Mouse (Mus musculus) layer of hippocampus, postnatal 36 days (tissue): Measurements from ENCODE around the gene Gse1. TPM values are rescaled to one million over a fixed set of nuclear protein-coding genes. Genes with fewer than 3 reads are reported as not detected.

ENCODE experiments used
- DNase-seq, 2 experiments: peaks; one replicate each; pipeline ENCODE4 v3.0.0; 2022
- total RNA-seq, 2 experiments: library from RNA; stranded (reverse); gene quantifications; 2 replicates each; pipeline ENCODE4 v1.2.3; 2021

Gene Gse1
- total RNA-seq, 2 experiments from 2014 or later = 147 to 155 TPM

DNA sequence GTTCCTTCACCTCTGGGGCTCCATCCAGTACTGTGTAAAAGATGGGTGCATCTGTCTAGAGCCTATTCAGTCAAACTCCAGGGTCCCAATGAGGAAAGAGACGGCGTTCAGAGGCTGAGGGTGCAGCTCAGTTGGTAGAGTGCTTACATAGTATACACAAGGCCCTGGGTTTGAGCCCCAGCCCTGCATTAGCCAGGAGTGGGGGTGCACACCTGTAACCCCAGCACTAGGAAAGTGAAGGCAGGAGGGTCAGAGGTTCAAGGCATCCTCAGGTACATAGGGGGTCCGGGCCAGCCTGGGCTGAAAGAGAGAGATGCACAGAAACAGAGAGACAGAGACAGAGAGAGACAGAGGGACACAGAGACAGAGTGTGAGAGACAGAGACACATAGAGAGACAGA, 15.0 kb upstream of the Gse1 start:
- no peak for DNase-seq

DNA sequence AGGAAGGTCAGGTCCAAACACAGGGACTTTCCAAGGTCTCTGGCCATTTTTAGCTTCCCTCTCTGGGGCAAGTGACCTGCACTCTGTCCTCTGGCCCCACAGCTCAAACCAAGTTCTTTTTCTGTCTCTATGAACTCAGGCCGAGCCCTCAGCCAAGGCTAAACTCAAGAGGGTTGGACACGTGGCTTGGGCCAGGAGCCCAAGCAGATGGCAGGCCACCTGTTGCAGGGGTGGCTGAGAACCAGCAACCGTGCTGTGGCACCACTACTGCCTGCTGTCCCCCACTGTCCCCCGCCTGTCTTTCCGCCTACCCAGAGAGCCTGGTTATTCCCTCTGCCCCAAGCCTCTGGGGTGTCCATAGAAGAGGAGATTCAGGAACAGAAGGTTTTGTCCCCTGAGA, 14.3 kb upstream of the Gse1 start:
- DNase-seq = no peak

DNA sequence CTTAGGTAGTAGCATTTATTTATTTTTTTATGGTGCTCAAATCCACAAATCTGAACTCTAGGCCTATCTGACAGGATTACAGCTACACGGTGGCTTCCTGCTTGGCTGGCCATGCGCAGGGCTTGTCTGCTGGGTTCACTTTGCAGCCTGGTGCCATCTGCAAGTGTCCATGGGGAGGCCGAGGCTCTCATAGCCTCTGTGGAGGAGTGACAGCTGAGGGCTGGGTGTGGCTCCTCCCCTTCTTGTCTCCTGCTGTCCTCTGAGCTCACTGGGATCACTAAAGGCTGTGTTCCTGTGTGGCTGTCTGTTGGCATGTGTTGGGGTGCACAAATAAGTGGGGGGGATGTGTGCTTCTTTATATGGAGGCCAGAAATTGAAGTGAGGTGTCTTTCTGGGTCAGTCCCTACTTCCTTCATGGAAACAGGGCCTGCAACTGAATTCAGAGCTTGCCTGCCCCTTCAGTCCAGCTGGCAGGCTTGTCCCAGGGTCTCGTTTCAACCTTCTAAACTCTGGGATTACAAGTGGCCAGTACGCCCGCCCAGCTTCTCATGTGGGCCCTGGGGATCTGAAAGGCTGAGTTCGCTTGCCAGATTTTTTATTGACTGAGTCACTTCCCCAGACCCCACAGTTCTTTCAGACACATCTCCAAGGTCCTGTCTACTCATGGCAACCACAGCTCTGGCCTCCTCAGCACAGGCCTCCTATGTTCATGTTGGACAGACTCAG, 12.7 kb upstream of the Gse1 start:
- no peak for DNase-seq

DNA sequence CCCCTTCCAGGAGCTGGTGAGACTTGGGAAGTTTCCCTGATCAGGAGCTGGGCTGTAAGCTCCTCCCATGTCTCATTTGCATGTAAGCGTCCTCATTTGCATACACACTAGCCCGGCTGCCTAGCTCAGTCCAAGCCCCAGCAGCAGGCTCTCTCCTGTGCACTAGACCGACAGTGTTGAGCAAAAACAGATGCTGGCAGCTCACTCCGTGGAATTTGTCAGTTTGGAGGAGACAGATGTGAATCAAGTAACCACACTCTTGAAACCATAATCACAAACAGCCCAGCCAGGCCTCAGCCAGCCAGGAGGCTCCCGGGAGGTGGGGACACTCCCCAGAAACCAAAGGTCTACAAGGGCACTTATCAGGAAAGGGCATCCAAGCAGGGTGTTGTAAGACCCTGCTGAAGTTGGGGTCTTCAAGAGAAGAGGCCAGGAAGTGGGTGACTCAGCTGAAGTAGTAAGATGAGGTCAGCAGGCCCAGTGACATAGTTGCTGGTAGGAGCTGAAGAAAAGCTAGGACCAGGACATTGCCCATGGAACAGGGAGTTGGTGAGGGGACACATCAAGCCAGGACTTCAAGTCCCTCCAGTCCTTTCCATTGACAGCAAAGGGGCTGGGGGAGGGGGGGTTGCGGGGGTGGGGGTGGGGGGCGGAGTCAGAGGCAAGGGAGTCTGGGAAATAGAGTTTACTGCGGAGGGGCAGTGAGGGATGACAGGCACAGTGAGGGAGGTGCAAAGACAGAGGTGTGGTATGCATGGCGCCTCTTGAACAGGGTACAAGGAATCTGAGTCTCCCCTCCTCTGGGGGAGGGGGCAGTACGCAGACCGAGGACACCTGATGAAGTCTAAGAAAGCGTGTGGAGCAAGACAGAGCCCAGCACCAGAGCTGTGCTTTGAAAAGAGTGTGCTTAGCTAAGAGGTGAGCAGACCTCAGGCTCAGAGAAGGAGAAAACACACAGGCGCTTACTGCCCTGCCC, 11.1 kb upstream of the Gse1 start:
- no peak for DNase-seq

DNA sequence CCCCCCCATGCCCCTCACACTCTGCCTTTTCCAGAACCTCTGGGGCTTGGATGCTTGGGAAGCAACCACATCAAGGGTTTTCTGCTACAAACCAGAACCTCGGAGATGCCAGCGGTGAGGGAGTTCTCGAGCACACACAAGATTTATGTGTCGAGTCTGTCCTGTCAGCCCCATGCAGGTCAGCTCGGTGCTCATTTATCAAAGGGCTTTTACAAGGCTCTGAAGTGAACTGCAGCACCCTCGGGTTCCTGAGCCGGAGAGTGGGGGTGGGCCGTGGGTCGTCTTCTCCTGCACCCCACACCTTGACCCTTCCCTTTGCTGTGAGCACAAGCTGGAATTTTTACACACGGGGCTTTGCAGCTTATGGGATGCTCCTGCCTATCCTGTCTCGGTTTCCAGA, 5.7 kb upstream of the Gse1 start:
- DNase-seq = no peak

DNA sequence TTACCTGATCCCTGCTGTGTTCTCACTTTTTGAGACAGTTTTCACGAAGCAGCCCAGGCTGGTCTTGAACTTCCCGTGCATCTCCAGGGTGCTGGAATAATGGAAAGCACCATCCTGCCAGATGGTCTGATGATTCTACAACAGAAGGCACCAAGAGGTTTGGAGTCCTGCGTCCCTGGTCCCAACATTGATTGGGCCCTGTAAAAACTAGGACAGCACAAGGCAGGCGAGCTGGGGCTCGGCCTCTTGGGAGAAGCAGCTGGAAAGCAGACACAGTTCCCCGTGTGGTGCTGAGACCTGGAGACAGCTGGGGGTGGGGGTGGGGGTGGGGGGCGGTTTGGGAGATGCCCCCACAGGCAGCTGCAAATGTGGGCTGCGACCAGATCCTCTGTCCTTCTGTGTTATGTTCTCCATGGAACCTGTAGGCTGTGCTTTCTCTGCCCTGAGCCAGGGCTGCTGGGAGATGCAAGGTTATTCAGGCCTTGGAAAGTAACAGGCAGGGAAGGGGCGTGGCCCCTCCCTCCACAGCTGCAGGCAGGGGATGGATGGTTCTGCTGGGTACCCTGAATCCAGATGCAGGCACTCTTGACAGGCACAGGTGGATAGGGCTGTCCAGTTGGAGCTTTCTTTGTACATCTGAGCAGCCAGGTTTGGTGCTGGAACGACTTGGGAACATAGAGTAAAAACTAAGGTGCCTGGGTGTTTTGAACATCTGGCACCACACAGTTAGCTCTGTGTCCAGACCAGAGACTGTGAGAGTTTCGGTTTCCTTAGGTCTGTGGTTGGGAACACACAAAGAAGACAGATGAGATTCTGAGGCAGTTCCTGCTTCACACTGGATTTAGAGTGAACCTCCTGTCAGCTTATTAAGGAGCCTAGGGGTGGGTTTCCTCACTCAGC, 3.5 kb upstream of the Gse1 start:
- DNase-seq = no peak

DNA sequence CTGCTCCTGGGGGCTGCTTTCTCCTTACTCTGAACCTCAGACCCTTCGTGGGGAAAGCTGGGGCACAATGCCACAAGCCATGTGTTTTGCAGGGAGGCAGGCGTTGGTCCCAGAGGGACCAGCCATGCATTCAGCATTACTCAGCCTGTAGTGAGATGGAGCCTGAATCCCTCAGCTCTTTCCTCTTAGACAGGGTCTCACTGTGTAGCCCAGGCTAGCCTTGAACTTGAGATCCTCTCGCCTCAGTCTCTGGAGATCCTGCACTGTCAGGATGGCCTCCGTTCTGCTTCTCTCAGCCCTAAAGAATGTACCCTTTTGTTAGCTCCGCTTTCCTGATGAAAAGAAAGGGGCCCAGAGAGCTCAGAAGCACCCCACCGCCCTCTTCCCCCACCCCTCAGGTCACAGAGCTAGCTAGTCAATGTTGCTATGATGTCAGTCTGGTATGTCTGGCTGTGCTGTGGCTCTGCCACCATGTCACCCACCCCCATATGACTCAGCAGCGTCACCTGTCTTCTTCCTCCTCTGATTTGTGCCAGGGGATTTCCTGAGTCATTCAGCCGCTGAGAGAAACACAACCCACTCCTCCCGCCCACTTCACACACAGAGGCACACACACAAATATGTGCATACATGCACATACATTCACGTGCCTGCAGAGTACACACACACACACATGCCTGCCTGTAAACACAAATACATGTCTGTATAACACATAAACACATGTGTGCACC, 2.7 kb upstream of the Gse1 start:
- peak; percentile 58 to 61 for DNase-seq

DNA sequence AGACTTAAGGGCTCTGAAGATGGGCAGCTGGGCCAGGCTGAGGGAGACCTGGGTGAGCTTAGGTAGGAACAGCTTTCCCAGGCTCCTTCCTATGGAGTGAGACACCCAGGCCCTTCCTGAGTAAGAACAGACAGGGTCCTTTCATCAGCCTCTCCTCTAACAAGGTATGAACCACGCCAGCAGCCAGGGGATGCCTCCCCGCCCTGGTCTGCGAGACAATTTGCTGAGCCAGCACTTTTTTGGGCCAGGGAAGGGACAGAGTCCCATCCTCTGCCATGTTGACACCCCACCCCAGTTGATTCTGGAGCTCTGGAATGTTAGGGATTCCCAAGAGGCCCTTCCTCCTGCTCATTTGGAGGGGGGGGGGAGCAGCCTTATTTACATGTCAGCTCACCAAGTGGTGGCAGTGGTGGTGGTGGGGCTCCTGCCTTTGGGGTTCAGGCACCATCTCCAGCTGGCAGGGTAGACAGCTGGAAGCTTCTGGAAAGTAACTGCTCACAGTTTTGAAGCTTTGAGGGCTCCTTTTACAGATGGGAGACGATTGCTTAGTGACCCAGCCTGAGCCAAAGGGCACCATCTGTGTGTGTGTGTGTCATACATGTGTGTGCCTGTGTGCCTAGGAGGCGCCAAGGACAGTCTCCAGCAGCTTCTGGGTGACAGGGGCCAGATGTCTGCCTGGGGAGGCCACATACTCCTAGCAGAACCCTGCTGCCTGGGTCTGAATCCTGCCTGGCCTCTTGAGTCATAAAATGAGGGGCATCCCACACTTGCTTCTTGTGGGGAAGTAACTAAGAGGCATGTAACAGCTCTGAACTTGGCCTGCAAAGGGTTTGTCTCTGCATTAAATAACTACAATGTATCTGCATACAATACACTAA, 1.3 kb upstream of the Gse1 start:
- DNase-seq = no peak

DNA sequence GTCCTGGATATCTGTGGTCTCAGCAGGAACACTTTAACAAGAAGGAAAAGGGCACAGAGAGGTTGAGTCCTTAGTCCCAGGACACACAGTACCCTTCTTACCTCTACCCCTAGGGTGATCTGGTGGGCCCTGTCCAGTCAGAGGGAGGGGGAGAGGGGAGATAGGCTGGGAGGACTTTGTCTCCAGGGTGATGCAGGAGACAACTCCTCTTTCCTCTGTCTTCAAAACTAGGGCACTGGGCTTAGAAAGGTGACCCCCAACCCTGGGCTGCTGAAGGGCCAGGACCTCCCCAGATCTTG, 729 bp upstream of the Gse1 start:
- no peak for DNase-seq

DNA sequence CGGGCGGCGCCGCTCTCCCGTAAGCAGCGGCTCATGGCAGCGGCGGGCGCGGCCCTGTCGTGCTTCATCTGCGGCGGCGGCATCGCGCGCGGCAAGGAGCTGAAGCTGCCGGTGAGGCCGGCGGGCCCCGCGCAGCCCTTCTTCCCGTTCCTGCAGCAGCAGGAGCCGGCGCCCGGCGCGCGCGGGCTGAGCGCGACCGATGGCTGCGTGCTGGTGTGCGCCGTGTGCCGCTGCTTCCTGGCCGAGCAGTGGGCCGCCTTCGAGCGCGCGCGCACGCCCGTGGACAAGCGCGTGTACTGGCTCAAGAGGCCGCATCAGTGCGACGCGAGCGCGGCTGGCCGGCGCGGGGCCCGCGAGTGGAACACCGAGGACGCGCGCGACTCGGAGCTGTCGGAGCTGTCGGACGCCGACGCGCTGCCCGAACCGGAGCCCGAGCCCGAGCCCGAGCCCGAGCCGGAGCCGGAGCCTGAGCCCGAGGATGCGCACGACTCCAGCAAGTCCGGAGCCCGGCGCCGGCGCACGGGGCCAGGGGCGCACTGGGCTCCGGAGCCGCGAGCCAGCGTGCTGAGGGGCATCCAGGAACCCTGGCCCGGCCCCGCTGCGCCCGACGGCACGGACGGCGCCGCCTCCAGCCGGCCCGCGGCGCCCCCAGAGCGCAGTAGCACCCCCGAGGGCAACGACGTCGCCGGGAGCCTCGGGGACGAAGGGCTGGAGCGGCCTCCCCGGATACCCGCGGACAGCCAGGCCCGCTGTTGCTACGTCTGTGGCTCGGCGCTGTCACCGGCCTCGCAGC, 721 bp downstream of the Gse1 start:
- no peak for DNase-seq

DNA sequence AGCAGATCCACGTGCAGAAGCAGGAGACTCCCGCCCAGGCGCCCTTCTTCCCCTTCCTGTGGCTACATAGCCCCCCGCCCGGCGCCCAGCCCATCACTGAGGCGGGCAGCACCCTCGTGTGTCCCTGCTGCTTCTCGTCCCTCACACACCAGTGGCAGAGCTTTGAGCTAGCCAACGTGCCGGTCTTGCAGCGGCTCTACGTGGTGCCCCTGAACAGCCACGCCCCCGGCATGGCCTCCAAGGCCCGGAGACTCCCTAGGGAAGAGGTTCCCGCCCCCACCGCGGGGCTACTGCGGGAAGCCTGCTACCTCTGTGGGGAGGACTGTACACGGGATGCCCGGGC, 1.3 kb downstream of the Gse1 start:
- no peak for DNase-seq

DNA sequence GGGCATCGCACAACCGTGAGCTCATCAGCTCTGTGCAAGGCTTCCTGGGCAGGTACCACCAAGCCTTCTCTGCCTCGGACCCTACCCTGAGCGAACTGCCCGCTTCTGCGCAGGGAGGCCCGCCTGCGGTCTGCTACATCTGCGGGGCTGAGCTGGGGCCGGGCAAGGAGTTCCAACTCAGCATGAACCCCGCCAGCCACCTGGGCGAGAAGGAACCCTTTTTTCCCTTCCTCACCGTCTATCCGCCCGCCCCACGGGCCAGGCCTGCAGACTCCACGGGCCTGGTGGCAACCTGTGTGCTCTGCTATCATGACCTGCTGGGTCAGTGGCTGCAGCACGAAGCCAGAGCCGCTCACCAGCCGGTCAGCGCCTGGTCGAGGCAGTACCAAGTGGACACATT, 1.8 kb downstream of the Gse1 start:
- no peak for DNase-seq

DNA sequence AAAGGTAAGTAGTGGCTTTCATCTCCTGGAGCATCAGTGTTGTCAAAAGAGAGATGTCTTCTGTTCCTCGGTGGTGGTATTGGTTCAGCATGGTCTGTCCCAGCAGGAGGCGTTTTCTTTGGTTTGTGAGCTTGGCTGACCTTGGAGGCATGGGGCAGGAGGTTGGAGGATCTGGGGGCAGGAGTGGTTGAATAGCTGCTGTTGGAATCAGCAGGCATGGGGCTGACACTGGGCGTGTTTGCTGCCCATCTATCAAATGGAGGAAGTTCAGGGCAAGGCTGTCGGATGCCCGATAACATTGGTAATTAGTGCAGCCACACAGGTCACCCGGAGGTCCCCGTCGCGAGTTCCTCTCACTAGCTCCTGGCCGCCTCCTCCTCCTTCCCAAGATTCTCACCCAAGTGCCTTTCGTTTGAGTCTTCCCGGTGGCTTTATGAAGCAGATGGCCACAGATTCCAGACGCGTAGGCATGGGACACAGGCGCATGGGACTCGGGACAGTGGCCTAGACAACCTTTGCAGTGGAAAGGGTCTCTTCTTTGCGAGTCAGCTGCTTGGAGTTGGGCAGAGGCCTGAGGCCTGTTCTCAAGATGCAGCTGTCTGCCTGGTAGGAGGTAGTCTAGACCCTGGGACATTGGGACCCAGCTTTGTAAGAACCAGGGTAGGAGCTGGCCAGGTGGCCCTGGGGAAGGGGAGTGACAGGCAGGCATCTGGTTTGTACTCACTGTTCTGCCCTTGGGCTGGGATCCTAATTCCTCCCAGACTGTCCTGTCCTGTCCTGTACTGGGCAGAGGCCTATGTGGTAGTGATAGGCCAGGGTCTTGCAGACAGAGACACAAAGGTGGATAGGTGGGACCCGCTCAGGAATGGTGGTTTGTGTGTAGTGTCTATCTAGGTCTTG, 2.7 kb downstream of the Gse1 start:
- no peak for DNase-seq

DNA sequence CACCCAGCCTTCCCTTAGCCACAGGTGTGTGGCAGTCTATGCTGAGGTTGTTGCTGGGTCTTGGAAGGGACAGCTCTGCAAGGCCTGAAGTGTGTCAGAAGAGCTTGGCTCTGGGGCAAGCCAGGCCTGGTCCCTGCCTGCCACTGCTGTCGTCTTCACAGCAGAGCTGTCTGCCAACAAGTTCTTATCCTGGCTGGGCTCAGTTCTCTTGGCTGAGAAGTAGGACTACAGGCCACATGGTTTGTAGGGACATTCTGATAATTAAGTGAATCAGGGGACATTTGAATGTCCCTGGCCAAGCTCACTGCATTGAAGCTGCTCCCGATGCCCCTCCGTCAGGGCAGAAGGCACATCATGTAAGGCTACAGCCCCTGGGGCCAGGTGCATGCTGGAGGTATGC, 3.6 kb downstream of the Gse1 start:
- DNase-seq = no peak

DNA sequence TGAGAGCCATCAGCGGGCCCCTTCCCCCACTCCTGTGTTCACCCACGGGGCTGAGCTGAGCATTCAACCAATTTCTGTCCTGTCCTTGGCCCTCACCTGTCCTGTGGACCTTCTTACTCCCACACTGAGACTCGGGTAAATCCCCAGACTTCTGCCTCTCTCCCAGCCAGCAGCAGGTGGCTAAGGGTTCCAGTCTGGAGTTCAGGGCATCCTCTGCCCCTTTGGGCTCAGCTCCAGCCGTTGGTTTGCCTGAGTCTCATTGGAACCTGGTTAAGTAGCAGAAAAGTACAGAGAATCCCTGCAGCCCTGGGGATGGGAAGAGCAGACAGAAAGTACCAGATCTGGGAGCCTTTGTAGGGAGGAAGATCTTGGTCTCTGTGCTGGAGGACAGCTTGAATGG, 4.1 kb downstream of the Gse1 start:
- no peak for DNase-seq

DNA sequence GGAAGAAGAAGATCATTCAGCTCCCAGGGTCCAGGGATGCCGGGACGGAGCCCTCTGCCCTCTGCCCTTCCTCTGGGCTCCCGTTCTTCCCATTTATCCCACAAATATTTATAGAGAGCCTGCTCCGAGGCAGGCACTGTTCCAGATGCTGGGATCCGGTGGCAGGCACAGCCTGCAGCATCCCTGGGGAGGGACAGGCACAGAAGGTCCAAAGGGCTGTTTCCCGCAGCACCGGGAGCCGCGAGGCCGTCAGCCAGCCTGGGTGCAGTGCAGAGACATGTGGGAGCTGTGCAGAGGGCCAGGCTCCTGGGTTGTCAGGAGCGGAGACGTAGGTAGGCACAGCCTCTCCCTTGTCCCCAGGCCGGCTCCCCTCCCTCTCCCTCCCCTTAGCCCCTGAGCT, 4.7 kb downstream of the Gse1 start:
- DNase-seq = no peak

DNA sequence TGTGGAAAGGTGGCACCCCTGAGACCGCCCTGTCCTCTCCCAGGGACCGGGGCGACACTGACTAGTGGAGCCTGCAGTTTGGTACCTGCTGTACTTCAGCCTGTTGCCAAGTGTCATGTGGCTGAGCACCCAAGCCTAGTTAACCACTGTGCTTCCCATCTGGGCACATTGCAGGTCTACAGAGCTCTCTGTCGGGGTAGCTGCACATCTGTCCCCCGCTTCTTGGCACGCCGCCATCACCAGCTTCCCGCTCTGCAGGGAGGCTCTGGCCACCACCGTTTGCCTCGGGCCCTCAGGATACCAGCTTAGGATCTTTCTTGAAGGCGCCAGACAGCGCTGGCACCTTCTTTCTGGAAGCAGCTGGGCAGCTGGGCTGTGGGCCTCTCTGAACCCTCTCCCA, 6.2 kb downstream of the Gse1 start:
- DNase-seq = no peak

DNA sequence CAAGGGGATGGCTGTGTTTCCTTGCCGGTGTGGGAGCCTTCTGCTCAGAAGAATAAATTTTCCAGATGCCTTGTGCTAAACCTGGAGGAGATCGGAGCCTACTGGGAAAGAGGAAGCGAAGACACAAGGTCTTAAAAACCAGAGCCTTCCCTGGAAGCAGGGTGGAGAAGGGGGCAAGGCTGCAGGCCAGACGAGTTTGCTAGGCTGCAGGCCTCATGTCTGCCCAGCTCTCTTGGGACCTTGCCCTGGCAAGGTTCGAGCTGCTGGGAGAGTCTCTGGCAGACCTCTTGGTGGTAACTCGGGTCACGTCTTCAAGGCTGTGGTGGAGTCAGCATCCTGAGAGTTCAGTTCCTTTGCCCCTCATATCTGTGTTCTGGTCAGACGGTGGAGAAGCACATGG, 6.6 kb downstream of the Gse1 start:
- no peak for DNase-seq

DNA sequence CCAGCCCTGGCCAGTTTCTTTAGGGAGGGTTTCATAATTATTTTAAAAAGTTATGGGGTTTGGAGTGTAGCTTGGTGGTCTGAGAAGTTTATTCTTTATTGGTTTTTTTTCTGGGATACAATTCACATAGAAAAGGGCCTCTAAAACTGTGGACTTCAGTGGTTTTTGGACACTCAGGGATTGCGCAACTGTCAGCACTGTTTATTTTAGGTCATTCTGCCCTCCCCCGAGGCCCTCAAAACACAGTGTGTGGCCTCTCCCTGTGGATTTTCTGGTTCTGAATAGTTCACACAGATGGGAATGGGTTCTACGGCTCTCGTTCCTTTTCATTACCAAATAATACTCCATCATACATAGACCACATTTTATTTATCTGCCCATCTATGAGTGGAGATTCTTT, 15.0 kb downstream of the Gse1 start:
- no peak for DNase-seq
